Mouse (Mus musculus): ENCODE data around the gene Trio. TPM values are rescaled to one million over a fixed set of nuclear protein-coding genes. Genes with fewer than 3 reads are reported as not detected.

The Trio gene
- polyA plus RNA-seq, 1 experiment = 187 TPM

DNA sequence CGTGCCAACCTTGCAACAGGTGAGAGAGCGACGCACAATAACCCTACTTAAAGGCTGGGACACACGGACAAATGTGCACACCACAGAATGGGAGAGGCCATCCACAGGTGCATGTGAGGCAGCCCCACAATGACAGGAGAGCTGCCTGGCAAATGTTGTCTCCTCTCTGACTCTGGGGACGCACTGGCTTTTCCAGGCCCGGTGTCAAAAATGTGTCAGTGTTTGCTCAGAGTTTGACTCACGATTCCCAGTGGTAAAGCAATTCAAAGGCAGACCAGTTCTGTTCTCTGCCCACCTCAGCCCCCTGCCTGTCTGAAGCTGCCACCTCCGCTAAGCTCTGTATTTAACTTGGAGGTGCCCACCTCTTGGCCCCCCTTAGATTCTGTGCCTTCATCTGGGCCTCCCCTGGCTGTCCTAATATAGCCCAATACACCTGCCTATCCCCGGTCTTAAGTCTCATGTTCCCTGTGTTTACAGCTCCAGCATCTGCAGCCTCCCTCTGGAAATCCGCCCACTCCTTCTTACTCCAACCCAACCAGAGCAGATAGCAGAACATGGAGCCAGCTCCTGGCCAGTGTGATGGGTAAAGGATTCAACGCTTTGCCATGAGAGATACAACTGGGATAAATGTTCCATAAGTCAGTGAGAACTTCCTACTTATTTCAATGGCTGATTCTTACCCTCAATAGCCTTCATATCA, 83.3 kb downstream of the Trio start:
- no peak for TF ChIP-seq POLR2A (IDR thresholded peaks at IDR 0.05; ENCODE audit: borderline replicate concordance, insufficient read depth, low read length)
- no peak for TF ChIP-seq CTCF (IDR thresholded peaks at IDR 0.05; ENCODE audit: borderline replicate concordance, insufficient read depth, low read depth, low read length)
- no peaks in the 10 kb centered on the region for H3K27me3 ChIP-seq (ENCODE audit: control insufficient read depth, insufficient read depth, low read length)
- H3K4me1 ChIP-seq (ENCODE audit: control insufficient read depth, insufficient read depth, low read length) = peaks cover 75% of the 10 kb centered on the region
- peak in 1 of 2 experiments; percentile 56 for DNase-seq
- 32% methylated on average over 11 of the region's 11 CpGs for WGBS
- peak overlapping the region; percentile 44; the same call in 1 of the 2 replicates for H3K27ac ChIP-seq (ENCODE audit: insufficient read depth, low read length)
- no peak overlapping the region for H3K4me3 ChIP-seq (replicated peaks; ENCODE audit: insufficient read depth, low read depth, low read length)

DNA sequence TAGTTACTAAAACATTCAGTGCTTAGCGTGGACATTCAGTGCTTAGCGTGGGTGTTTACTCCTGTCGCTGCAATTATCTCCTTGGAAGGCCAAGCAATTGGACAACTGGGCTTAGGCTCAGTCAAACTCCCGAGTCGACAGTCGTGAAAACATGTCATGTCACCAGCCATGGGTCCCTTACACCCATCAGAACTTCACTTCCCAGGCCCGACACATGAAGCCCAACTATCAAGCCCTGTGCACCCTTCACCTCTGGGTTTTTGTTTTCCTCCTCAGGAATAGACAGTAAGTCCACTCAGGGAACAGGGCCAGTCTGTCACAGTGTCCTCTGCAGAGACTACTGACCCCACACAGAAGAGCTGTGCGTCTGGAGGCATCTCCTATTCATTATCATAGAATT, 84.2 kb downstream of the Trio start:
- no peak overlapping the region for H3K4me3 ChIP-seq (replicated peaks; ENCODE audit: insufficient read depth, low read depth, low read length)
- peak overlapping the region; percentile 47; the same call in 1 of the 2 replicates for H3K27ac ChIP-seq (ENCODE audit: insufficient read depth, low read length)
- 40% methylated on average over 8 of the region's 8 CpGs for WGBS
- TF ChIP-seq POLR2A (IDR thresholded peaks at IDR 0.05; ENCODE audit: borderline replicate concordance, insufficient read depth, low read length) (no peak), CTCF (IDR thresholded peaks at IDR 0.05; ENCODE audit: borderline replicate concordance, insufficient read depth, low read depth, low read length) (no peak)
- H3K4me1 ChIP-seq (ENCODE audit: control insufficient read depth, insufficient read depth, low read length) = peaks cover 73% of the 10 kb centered on the region
- H3K27me3 ChIP-seq (ENCODE audit: control insufficient read depth, insufficient read depth, low read length) = no peaks in the 10 kb centered on the region
- DNase-seq = no peak

DNA sequence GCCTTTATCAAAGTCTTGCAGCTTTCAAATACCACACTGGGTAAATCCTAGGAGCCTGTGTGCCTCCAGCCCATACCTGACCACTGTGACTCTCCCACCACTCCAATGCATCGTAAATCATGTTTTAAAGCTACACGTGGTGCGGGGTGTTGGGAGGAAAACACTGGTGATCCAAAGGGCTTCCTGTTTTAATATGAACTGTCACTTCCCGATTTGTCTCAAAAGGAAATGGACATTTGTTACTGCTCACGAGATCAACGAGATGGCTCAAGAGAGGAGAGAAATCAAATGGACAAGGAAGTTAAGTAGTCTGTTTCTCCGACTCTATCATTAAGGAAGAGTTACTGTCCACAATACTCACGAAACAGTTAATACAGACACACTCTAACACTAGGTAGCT, 84.6 kb downstream of the Trio start:
- Histone ChIP-seq H3K27me3 (ENCODE audit: control insufficient read depth, insufficient read depth, low read length) (no peaks in the 10 kb centered on the region), H3K4me1 (ENCODE audit: control insufficient read depth, insufficient read depth, low read length) (peaks cover 74% of the 10 kb centered on the region), H3K4me3 (replicated peaks; ENCODE audit: insufficient read depth, low read depth, low read length) (no peak overlapping the region), H3K27ac (ENCODE audit: insufficient read depth, low read length) (peak overlapping the region; percentile 69)
- DNase-seq = no peak
- WGBS = 70% methylated on average over 8 of the region's 8 CpGs
- TF ChIP-seq POLR2A (IDR thresholded peaks at IDR 0.05; ENCODE audit: borderline replicate concordance, insufficient read depth, low read length) (no peak), CTCF (IDR thresholded peaks at IDR 0.05; ENCODE audit: borderline replicate concordance, insufficient read depth, low read depth, low read length) (no peak)

DNA sequence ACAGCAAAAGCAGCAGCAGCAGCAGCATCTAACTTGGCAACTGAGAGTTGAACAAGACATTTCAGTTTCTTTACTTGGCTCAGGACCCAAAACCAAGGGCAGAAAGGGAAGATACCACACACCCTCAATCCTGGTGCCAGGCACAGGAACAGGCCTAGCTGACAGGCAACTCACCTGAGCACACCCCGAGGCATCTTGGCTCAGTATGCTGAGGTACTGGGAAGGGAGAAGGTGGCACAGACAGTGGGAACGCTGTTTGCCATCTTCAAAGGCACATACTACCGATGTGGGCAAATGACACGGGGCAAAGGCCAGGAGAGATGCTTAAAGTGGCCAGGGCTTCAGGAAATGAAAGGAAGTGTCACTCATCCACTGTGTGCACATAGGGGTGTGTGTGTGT, 85.6 kb downstream of the Trio start:
- Histone ChIP-seq H3K27ac (ENCODE audit: insufficient read depth, low read length) (peak overlapping the region; percentile 69), H3K27me3 (ENCODE audit: control insufficient read depth, insufficient read depth, low read length) (no peaks in the 10 kb centered on the region), H3K4me1 (ENCODE audit: control insufficient read depth, insufficient read depth, low read length) (peaks cover 78% of the 10 kb centered on the region), H3K4me3 (replicated peaks; ENCODE audit: insufficient read depth, low read depth, low read length) (no peak overlapping the region)
- peak in 1 of 2 experiments; percentile 49 for DNase-seq
- TF ChIP-seq CTCF (IDR thresholded peaks at IDR 0.05; ENCODE audit: borderline replicate concordance, insufficient read depth, low read depth, low read length) (no peak), POLR2A (IDR thresholded peaks at IDR 0.05; ENCODE audit: borderline replicate concordance, insufficient read depth, low read length) (no peak)
- WGBS = 14% methylated on average over 4 of the region's 4 CpGs

DNA sequence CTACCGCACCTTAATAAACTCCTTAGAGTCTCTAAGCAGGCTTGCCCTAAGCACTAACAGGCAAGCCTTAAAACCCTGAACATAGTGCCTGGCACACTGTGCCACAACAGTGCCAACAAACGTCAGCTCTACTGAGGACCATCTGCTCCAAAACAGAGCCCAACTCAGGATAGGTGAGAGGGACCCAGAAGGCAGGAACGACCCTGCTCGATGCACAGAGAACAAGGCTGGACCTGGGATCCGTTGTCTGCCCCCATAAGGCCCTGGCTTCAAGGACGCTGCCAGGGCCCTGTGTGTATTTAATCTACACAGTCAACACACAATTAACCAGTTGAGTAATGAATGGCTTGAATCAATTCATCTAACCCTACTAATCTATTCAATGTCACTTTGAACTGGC, 86.8 kb downstream of the Trio start:
- TF ChIP-seq POLR2A (IDR thresholded peaks at IDR 0.05; ENCODE audit: borderline replicate concordance, insufficient read depth, low read length) (peak; percentile 55; the same call in 1 of the 2 replicates), CTCF (IDR thresholded peaks at IDR 0.05; ENCODE audit: borderline replicate concordance, insufficient read depth, low read depth, low read length) (no peak)

DNA sequence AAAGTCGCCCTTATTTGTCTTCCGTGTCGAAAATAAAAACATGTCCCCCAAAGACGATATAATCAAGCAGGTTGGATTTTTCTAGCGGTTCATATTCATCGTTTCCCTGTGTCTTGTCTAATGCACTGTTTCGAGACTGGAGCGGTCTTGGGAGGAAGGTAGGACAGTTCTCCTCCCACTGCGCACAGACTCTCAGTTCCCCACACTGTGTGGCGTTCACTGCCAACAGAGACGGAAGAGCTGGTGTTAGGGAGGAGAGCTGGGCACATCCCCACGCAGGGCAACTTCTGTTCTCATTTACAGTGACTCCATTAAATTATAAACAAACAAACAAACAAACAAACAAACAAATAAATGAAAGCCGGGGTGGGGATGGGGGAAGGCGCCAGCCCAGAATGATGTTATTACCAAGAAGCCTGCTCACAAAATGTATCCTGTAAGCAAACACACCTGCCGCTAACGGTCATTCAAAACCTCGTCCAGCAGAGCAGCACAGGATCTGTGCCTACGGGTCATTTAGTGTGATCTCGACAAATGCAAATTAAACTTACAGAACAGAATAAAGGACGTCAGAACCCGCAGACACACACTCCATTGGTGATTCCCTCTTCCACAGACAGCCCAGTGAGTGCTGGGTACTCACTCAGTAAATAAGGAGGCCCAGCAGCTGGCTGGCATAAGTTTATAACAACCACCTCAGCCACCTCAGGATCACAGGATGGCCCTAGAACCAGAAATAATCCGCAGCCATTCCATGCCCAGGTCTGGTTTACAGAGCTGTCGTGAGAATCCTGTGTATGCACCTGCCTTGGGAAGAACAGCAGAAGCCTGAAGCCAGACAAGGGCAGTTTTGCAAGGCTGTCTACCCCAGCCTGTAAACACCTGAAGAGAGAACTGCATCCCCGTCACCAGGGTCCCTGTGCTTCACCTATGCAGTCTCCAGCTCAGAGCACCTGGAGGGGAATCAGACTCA, 87.5 kb downstream of the Trio start:
- Histone ChIP-seq H3K27me3 (ENCODE audit: control insufficient read depth, insufficient read depth, low read length) (no peaks in the 10 kb centered on the region), H3K4me3 (replicated peaks; ENCODE audit: insufficient read depth, low read depth, low read length) (peak overlapping the region; percentile 48), H3K27ac (ENCODE audit: insufficient read depth, low read length) (peak overlapping the region; percentile 98), H3K4me1 (ENCODE audit: control insufficient read depth, insufficient read depth, low read length) (peaks cover 68% of the 10 kb centered on the region)
- no peak for TF ChIP-seq CTCF (IDR thresholded peaks at IDR 0.05; ENCODE audit: borderline replicate concordance, insufficient read depth, low read depth, low read length)
- no peak for TF ChIP-seq POLR2A (IDR thresholded peaks at IDR 0.05; ENCODE audit: borderline replicate concordance, insufficient read depth, low read length)
- 5% methylated on average over 24 of the region's 24 CpGs for WGBS
- DNase-seq = peak; percentile 45 to 63

More for the DNA sequence above, 86.8 kb downstream of the Trio start:
- no peaks in the 10 kb centered on the region for H3K27me3 ChIP-seq (ENCODE audit: control insufficient read depth, insufficient read depth, low read length)
- WGBS = 6% methylated on average over 6 of the region's 6 CpGs
- peak; percentile 87 to 92 for DNase-seq
- H3K4me3 ChIP-seq (replicated peaks; ENCODE audit: insufficient read depth, low read depth, low read length) = no peak overlapping the region
- peaks cover 69% of the 10 kb centered on the region for H3K4me1 ChIP-seq (ENCODE audit: control insufficient read depth, insufficient read depth, low read length)
- H3K27ac ChIP-seq (ENCODE audit: insufficient read depth, low read length) = peak overlapping the region; percentile 98

DNA sequence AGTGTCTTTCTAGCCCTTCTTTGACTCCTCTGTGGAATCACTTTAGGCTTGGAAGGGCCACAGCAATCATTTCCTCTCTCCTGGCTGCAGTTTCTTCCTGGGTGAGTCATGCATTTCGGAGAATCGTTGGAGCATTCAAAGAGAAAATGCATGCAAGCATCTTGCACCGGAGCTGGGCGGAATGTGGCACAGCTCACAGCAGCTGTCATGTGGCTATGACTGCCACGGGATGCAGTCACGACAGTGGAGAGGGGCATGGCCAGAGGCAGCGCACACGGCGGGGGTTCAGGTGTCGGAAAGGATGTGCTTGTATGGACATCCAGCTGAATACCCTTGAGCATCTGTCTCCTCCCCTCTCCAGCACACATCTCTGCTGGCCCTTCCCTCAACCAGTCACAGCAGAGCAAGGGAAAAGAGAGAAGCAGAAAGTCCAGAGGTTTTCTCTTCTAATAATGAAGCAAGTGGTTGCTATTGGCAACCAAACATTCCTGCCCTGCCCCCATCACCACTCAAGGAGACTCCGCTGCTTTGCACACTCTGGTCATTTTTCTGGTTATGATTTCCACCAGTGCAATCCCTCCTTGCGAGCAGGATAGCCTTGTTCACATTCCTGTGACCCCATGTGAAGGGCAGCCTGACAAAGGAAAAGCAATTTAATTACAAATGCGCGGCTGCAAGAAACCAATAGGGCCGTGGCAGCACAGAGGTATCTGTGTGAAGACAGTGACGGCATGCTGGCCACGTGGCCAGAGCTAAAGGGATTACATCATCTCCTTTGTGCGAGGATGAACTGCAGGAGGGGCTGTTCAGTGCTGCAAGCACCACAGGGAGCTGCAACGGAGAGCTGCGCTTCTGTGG, 88.4 kb downstream of the Trio start:
- 3% methylated on average over 20 of the region's 20 CpGs for WGBS
- Histone ChIP-seq H3K27me3 (ENCODE audit: control insufficient read depth, insufficient read depth, low read length) (no peaks in the 10 kb centered on the region), H3K4me3 (replicated peaks; ENCODE audit: insufficient read depth, low read depth, low read length) (peak overlapping the region; percentile 48), H3K4me1 (ENCODE audit: control insufficient read depth, insufficient read depth, low read length) (peaks cover 63% of the 10 kb centered on the region), H3K27ac (ENCODE audit: insufficient read depth, low read length) (peak overlapping the region; percentile 98)
- peak; percentile 87 to 91 for DNase-seq
- TF ChIP-seq POLR2A (IDR thresholded peaks at IDR 0.05; ENCODE audit: borderline replicate concordance, insufficient read depth, low read length) (peak; percentile 90; the same call in 1 of the 2 replicates), CTCF (IDR thresholded peaks at IDR 0.05; ENCODE audit: borderline replicate concordance, insufficient read depth, low read depth, low read length) (no peak; the same call in 1 of the 2 replicates)
